Mouse (Mus musculus) hindbrain, embryonic 11.5 days (tissue): ENCODE measurements at regions not wholly inside any gene's neighbourhood (a gene's known extent, or its start where the extent isn't known, plus 50 kb on each side); places are given as distances from the start of the nearest gene placed in this dataset.
"Not testable (repeated sequence)": the region's sequence is repeated elsewhere in the genome, so short reads cannot be mapped to it uniquely, and the experiment has no call there.

Source experiments
- ATAC-seq: fragments of 200-750 bp; cut with Nextera tagmentation; 2 replicates; pipeline ENCODE4 v1.8.0; 2017; ENCODE audit warnings: mild to moderate bottlenecking, moderate TSS enrichment, moderate library complexity; ENCODE audit not compliant: low FRiP score
- DNase-seq: peaks from one replicate; pipeline ENCODE4 v3.0.0-alpha.2; 2015; ENCODE audit warnings: low spot score
- H3K27ac ChIP-seq: fragments of 300-500 bp; sonication (generic); 2 replicates; pipeline ENCODE4 v1.5.1; 2014; ENCODE audit warnings: mild to moderate bottlenecking, low read depth, low read length
- H3K27me3 ChIP-seq: fragments of 300-500 bp; sonication (generic); 2 replicates; pipeline ENCODE4 v1.6.1; 2014; ENCODE audit warnings: mild to moderate bottlenecking, low read length, moderate library complexity, mixed read lengths; ENCODE audit not compliant: control insufficient read depth, insufficient read depth
- H3K36me3 ChIP-seq: fragments of 300-500 bp; sonication (generic); 2 replicates; pipeline ENCODE4 v1.6.1; 2014; ENCODE audit warnings: mild to moderate bottlenecking, low read length, moderate library complexity, mixed read lengths; ENCODE audit not compliant: control insufficient read depth, insufficient read depth
- H3K4me1 ChIP-seq: fragments of 300-500 bp; sonication (generic); replicated peaks from 2 replicates; pipeline ENCODE4 v1.6.1; 2014; ENCODE audit warnings: low read length, mixed read lengths; ENCODE audit not compliant: control insufficient read depth, insufficient read depth
- H3K4me2 ChIP-seq: fragments of 300-500 bp; sonication (generic); replicated peaks from 2 replicates; pipeline ENCODE4 v1.6.1; 2014; ENCODE audit warnings: mild to moderate bottlenecking, low read depth, low read length
- H3K4me3 ChIP-seq: fragments of 300-500 bp; sonication (generic); 2 replicates; pipeline ENCODE4 v1.5.1; 2014; ENCODE audit warnings: low read depth, low read length
- H3K9ac ChIP-seq: fragments of 300-500 bp; sonication (generic); 2 replicates; pipeline ENCODE4 v1.6.1; 2014; ENCODE audit warnings: low read depth, low read length
- H3K9me3 ChIP-seq: fragments of 300-500 bp; sonication (generic); 2 replicates; pipeline ENCODE4 v1.6.1; 2016; ENCODE audit warnings: low read length; ENCODE audit not compliant: control insufficient read depth
- WGBS: fragments of 180-500 bp; shearing (Covaris S2); extraction: QIAGEN DNeasy Blood & Tissue Kit; methylation state at CpG from one replicate; pipeline ENCODE4 v1.1.7; 2014; 5-methylcytosine and 5-hydroxymethylcytosine counted together

- ATAC-seq (no peak), DNase-seq (no peak)
- H3K9me3 ChIP-seq = no peaks in the 10 kb centered on the region
- WGBS = 76% methylated on average over 3 of the region's 3 CpGs
- no peak overlapping the region for H3K4me2 ChIP-seq
- no peak overlapping the region for H3K9ac ChIP-seq
- no peaks in the 10 kb centered on the region for H3K36me3 ChIP-seq
- no peak overlapping the region for H3K4me3 ChIP-seq
- no peak overlapping the region for H3K27ac ChIP-seq
- no peaks in the 10 kb centered on the region for H3K4me1 ChIP-seq
- H3K27me3 ChIP-seq = no peaks in the 10 kb centered on the region
Observed at GRCm38 (mm10) chr14:58317640-58318039, 247.3 kb downstream of the Fgf9 start.

DNA sequence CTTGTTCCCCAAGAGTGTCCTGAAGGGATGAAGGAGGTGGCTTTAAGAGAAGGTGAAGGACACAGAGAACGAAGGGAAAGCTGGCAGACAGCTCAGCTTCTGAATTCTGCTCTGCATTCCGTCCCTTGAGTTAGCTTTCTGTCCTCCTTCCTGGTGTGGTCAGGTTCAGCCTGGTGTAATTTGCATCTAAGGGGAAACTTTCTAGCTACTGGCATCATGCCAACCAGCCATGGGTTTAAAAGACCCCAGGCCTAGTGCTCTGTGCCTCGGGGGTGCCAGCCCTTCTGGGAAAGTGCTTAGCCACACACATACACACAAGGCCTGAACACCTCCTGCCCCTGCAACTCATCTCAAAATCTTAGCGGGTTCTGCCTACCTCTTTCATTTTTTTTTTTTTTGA is 246.9 kb downstream of the Fgf9 start:
- no peaks in the 10 kb centered on the region for H3K27me3 ChIP-seq
- no peaks in the 10 kb centered on the region for H3K9me3 ChIP-seq
- H3K4me2 ChIP-seq = no peak overlapping the region
- no peak overlapping the region for H3K4me3 ChIP-seq
- DNase-seq (no peak), ATAC-seq (no peak)
- no peaks in the 10 kb centered on the region for H3K4me1 ChIP-seq
- H3K9ac ChIP-seq = no peak overlapping the region
- 81% methylated on average over 4 of the region's 4 CpGs for WGBS
- H3K36me3 ChIP-seq = no peaks in the 10 kb centered on the region
- H3K27ac ChIP-seq = no peak overlapping the region

GRCm38 (mm10) chr14:58307695-58308094 is 237.3 kb downstream of the Fgf9 start:
- no peak for DNase-seq

DNA sequence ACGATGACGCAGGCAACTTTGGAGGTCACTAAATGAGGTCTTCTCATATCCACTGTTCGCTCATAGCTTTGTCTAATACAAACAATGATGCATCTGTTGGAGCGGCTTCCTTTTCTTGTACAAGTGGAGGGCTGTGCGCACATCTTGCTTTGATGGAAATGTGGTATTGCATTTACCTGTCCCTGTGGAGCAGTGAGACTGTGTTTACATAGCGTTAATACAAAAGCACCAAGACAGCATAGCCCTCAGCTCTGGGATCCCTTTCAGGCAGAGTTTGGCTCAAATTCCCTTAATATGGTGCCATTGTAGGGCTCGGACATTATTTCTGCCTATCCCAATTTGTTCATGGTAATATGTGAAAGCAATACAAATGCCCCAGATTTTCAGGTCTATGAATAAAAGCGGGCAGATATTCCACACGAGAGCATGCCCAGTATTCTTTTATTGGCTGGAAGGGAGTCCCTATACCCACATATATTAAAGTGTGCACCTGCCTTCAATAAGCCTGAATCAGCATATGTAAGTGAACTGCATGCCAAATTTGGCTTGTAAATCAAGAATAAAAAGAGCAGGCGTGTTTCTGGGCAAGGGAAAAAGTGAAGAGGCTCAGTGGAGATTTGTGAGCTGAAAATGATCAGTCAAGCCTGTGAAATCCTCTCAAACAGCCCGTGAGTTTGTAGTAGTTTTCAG is 236.6 kb downstream of the Fgf9 start:
- DNase-seq = no peak

More at GRCm38 (mm10) chr14:58307695-58308094, 237.3 kb downstream of the Fgf9 start:
- H3K9ac ChIP-seq = no peak overlapping the region
- H3K27ac ChIP-seq = no peak overlapping the region
- H3K9me3 ChIP-seq = no peaks in the 10 kb centered on the region
- H3K4me2 ChIP-seq = no peak overlapping the region
- no peaks in the 10 kb centered on the region for H3K36me3 ChIP-seq
- ATAC-seq = no peak
- H3K4me1 ChIP-seq = no peaks in the 10 kb centered on the region
- WGBS = 89% methylated on average over 6 of the region's 6 CpGs
- no peak overlapping the region for H3K4me3 ChIP-seq
- no peaks in the 10 kb centered on the region for H3K27me3 ChIP-seq

DNA sequence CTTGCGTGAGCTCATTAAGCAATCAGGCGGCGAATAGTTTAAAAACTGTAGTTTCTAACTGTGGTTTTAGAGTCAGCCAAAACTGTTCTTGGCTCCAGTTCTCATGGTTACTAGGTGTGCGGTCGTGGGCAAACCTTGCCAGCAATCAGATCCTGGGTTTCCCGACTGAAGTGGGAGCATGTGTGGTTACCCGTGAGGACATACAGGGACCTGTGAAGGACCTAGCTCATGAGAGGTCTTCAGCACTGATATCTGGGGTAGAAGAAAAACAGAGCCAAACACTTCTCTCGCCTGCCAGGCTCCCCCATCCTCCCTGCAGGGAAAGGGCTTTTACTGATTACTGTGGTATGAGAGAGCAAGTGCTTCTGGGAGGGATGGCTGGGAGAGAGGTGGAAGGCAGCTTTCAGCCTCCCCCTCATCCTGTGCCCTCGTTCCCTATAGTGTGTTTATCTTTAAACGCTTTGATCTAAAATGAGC is 230.1 kb downstream of the Fgf9 start:
- DNase-seq (no peak), ATAC-seq (no peak)
- Histone ChIP-seq H3K4me1 (no peaks in the 10 kb centered on the region), H3K9me3 (no peaks in the 10 kb centered on the region), H3K27me3 (no peaks in the 10 kb centered on the region), H3K27ac (no peak overlapping the region), H3K9ac (no peak overlapping the region), H3K36me3 (no peaks in the 10 kb centered on the region), H3K4me2 (no peak overlapping the region), H3K4me3 (no peak overlapping the region)
- 78% methylated on average over 10 of the region's 10 CpGs for WGBS

More for the DNA sequence above, 236.6 kb downstream of the Fgf9 start:
- H3K4me3 ChIP-seq = no peak overlapping the region
- no peak for ATAC-seq
- no peak overlapping the region for H3K4me2 ChIP-seq
- 89% methylated on average over 11 of the region's 11 CpGs for WGBS
- H3K36me3 ChIP-seq = no peaks in the 10 kb centered on the region
- no peak overlapping the region for H3K27ac ChIP-seq
- no peaks in the 10 kb centered on the region for H3K9me3 ChIP-seq
- no peaks in the 10 kb centered on the region for H3K27me3 ChIP-seq
- no peak overlapping the region for H3K9ac ChIP-seq
- no peaks in the 10 kb centered on the region for H3K4me1 ChIP-seq

DNA sequence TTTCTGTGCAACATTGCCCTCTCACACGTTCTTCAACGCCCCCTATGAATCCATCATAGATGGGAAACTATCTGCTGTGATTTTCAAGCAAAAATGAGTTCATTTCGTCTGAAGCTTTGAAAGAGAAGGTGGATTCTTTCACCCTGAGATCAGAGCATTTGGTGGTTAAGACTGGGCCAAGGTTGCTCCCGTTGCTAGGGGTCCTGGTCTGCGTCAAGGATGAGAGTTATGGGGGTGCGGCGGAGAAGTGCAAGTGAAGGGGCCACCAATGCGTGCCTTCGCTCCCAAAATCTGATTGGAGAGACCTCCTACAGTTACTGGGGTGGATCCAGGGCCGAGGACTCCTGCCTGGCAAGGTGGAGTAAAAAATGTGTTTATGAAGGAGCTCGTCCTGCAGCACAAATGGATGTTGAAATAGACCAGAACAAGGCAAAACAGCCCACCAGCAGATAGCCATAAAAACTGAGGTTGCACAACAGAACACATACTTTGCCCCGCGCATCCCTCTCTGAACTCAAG is 215.7 kb downstream of the Fgf9 start:
- Histone ChIP-seq H3K9me3 (no peaks in the 10 kb centered on the region), H3K9ac (no peak overlapping the region), H3K4me2 (no peak overlapping the region), H3K4me3 (no peak overlapping the region), H3K36me3 (no peaks in the 10 kb centered on the region), H3K4me1 (no peaks in the 10 kb centered on the region), H3K27me3 (no peaks in the 10 kb centered on the region), H3K27ac (no peak overlapping the region)
- no peak for ATAC-seq
- WGBS = 82% methylated on average over 13 of the region's 13 CpGs
- no peak for DNase-seq

DNA sequence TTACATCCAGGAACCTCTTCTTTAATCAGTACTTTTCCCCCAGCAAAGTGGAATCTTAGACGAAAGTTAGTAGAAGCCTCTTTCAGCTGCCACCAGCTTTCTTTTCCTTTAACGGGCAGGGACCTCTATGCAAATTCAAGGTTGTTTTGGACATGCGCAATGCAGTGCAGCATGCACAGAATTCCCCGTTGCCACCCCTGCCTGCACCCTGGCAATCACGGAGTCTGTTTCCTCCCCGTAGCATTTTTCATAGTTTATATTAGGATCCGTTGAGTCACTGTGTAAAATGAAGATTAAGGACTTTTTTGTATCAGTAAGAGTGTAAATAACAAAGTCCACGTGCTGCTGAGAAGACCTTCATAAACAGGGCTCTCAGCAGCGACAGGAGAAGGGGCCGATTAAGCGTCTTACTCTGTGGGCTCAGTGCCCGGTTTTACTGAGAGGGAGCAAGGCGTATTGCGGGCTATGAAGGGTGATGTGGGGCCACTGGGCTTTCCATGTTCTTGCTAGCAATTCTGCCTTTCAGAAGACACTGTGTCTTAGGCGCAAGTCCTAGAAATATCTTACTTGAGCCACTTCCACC is 212.5 kb downstream of the Fgf9 start:
- Histone ChIP-seq H3K27me3 (no peaks in the 10 kb centered on the region), H3K36me3 (no peaks in the 10 kb centered on the region), H3K9ac (no peak overlapping the region), H3K4me1 (no peaks in the 10 kb centered on the region), H3K27ac (no peak overlapping the region), H3K4me3 (no peak overlapping the region), H3K4me2 (no peak overlapping the region), H3K9me3 (no peaks in the 10 kb centered on the region)
- 86% methylated on average over 15 of the region's 15 CpGs for WGBS
- no peak for ATAC-seq
- no peak for DNase-seq

GRCm38 (mm10) chr14:58282264-58282663 is 211.9 kb downstream of the Fgf9 start:
- DNase-seq = no peak
- Histone ChIP-seq H3K4me1 (no peaks in the 10 kb centered on the region), H3K27me3 (no peaks in the 10 kb centered on the region), H3K9ac (no peak overlapping the region), H3K9me3 (no peaks in the 10 kb centered on the region), H3K4me2 (no peak overlapping the region), H3K27ac (no peak overlapping the region), H3K4me3 (no peak overlapping the region), H3K36me3 (no peaks in the 10 kb centered on the region)
- 80% methylated on average over 3 of the region's 3 CpGs for WGBS
- ATAC-seq = no peak

GRCm38 (mm10) chr14:58274440-58274839 is 204.1 kb downstream of the Fgf9 start:
- not testable (repeated sequence) for ATAC-seq, H3K27ac ChIP-seq, H3K27me3 ChIP-seq, H3K9me3 ChIP-seq, H3K4me1 ChIP-seq, H3K9ac ChIP-seq, DNase-seq, H3K4me3 ChIP-seq, H3K4me2 ChIP-seq, H3K36me3 ChIP-seq
- WGBS = 78% methylated on average over 2 of the region's 2 CpGs
